Mouse (Mus musculus): ENCODE results near the gene Arf1.
"Not testable (repeated sequence)": the region's sequence is repeated elsewhere in the genome, so short reads cannot be mapped to it uniquely, and the experiment has no call there.

Gene Arf1

GRCm38 (mm10) chr11:59226251-59226650 lies 1.8 kb downstream of the Arf1 start:
- DNase-seq (ENCODE audit: low spot score) = peak; percentile 35

- no peak for DNase-seq (ENCODE audit: low spot score)
Measured at GRCm38 (mm10) chr11:59225167-59225566, 2.9 kb downstream of the Arf1 start.

GRCm38 (mm10) chr11:59224470-59224869 lies 3.6 kb downstream of the Arf1 start:
- DNase-seq (ENCODE audit: low spot score) = no peak

GRCm38 (mm10) chr11:59224025-59224424 lies 4.0 kb downstream of the Arf1 start:
- DNase-seq (ENCODE audit: low spot score) = no peak

- DNase-seq (ENCODE audit: low spot score) = no peak
Measured at GRCm38 (mm10) chr11:59222306-59222705, 5.8 kb downstream of the Arf1 start.

- DNase-seq (ENCODE audit: low spot score) = no peak
Measured at GRCm38 (mm10) chr11:59221604-59222003, 6.5 kb downstream of the Arf1 start.

- DNase-seq (ENCODE audit: low spot score) = peak; percentile 35
Measured at GRCm38 (mm10) chr11:59219064-59219463, 9.0 kb downstream of the Arf1 start.

- DNase-seq (ENCODE audit: low spot score) = no peak
Measured at GRCm38 (mm10) chr11:59218389-59218998, 9.6 kb downstream of the Arf1 start.

- DNase-seq (ENCODE audit: low spot score) = no peak
Measured at GRCm38 (mm10) chr11:59216955-59217354, 11.1 kb downstream of the Arf1 start.

GRCm38 (mm10) chr11:59212892-59213494 lies 15.1 kb downstream of the Arf1 start:
- DNase-seq (ENCODE audit: low spot score) = no peak

GRCm38 (mm10) chr11:59212320-59212719 lies 15.8 kb downstream of the Arf1 start:
- DNase-seq (ENCODE audit: low spot score) = not testable (repeated sequence)

- DNase-seq (ENCODE audit: low spot score) = not testable (repeated sequence)
Measured at GRCm38 (mm10) chr11:59211561-59211960, 16.5 kb downstream of the Arf1 start.

GRCm38 (mm10) chr11:59210020-59210419 lies 18.1 kb downstream of the Arf1 start:
- no peak for DNase-seq (ENCODE audit: low spot score)

- DNase-seq (ENCODE audit: low spot score) = no peak
Measured at GRCm38 (mm10) chr11:59209580-59209979, 18.5 kb downstream of the Arf1 start.

GRCm38 (mm10) chr11:59209003-59209441 lies 19.0 kb downstream of the Arf1 start:
- no peak for DNase-seq (ENCODE audit: low spot score)

- DNase-seq (ENCODE audit: low spot score) = no peak
Measured at GRCm38 (mm10) chr11:59208153-59208831, 19.8 kb downstream of the Arf1 start, which contains the start of gene 2310033P09Rik. Gene 2310033P09Rik, plus strand, starts transcription at chr11:59208321.

GRCm38 (mm10) chr11:59202081-59202995 lies 25.7 kb downstream of the Arf1 start, which contains the start of gene Mrpl55:
Gene Mrpl55, plus strand, starts transcription at chr11:59202486.
- peak; percentile 92 for DNase-seq (ENCODE audit: low spot score)

GRCm38 (mm10) chr11:59201216-59202002 lies 26.7 kb downstream of the Arf1 start:
- DNase-seq (ENCODE audit: low spot score) = no peak

- no peak for DNase-seq (ENCODE audit: low spot score)
Measured at GRCm38 (mm10) chr11:59196230-59196629, 31.8 kb downstream of the Arf1 start.

- DNase-seq (ENCODE audit: low spot score) = no peak
Measured at GRCm38 (mm10) chr11:59192059-59192386, 36.0 kb downstream of the Arf1 start, which contains the start of gene Guk1. Gene Guk1, minus strand, starts transcription at chr11:59192212.
